Mouse (Mus musculus): ENCODE data around the gene St7l.

The St7l gene

DNA sequence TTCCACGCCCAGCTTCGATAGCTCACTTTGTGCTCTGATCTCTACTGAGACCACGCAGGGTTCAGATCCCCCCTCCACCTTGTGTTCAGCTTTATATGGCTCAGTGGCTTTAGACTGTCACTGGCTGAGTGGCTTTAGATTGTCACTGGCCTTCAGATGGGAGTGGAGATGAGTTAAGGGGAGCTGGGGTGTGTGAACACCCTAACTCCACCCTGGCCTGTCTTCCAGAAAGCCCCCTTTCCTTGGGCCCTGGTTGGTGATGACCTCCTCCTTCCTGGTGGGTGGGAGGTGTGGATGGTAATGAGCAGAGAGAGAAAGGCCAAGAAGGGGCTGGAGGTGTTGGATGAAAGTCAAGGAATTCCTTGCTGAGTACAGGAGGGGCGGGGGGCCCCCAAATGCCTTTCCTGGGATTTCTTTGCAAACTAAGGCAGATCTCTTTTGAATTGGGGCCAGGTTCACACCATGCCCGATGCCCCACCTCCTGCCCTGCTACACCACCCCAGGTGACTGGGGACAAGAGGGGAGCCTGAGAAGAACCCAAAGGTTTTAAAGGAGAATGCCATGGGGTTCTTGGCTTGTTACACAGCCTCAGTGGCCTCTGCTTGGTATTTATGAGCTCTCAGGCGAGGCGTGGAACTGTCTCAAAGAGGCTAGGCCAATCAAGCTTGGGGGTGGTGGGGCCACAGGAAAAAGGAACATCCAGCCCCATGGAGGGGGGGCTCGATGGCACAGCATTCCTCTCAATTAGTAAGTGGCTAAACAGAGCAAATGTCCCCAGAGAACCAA lies 101.5 kb downstream of the St7l start:
- DNase-seq = no peak

DNA sequence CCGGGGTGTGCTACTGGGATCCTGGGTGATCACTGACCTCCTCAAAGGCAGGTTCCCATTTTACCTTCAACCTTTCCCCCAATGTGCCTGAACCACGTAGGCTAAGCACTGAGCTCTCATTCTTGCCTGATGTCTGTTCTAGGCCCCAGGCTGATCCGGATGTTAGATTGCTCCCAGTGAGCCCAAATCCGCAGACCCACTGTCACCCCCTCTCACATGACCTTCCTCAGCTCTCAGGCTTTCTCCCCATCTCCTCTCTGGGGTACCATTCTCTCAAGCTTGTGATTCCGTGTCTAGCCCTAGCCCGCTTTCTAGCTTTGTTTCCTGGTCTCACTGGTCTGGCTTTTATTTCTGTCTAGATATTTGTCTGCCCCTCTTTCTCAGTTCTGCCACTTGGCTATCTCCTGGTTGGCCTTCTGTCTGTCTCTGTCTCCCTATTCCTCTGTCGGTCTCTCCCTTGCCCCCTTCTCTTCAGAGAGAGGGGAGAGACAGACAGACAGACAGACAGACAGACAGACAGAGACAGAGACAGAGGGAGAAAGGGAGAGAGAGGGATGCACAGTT lies 102.3 kb downstream of the St7l start:
- no peak for DNase-seq

DNA sequence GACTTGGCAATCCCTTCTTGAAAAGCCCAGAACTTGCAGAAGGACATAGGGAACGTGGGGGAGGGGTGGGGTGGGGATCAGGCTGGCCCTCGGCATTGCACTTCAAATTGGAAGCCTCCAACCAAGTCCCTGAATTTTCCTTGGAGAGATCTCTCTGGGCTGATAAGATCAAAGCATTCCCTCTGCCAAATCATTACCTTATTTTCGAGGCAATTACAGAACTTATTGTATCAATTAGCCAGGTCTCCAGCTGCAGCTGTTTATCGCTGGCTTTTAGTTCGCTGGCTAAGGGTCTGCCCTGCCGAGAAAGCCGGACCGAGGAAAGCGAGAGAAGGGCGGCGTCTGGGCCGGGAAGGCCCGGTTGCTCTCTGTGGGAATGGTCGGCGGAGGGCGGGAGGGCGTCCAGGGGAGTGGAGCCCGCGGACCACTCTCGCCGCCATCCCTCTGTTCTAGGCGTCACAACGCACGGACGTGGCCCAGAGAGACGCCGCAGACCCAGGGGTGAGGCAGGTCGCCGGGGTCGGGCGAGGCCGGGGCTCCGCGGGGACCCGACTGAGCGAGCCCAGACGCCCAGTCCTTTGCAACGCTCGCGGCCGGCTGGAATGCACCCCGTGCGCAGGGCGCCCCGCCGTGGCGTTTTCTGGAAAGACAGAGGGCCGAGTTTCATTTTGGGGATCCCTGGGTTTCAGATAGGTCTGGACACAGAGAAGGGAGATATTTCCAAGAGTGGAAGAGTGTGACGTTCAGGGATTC lies 103.9 kb downstream of the St7l start:
- peak; percentile 88 for DNase-seq
